ENCODE assay signal across 32 mouse cellular contexts in the genomic region with DNA sequence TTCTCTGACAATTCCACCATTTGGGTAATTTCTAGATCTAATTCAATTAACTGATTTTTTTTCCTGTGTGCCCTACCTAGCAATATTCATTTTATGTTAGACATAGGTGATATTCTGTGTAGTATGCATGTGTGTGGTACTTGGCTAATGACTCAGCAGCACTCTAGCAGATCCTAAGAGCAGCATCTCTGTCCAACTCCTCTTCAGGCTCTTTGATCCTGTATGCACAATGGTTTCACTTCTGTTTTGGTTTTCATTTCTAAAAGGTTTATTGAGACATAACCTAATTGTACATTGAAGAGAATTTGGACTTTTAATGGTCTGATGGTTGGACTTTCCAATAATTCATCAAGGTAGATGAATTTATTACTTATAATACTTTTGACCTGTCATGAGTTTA.
"Had no signal": no experiment of that assay in that cellular context is flagged by ENCODE, and none has a peak within 500 bp of the region (broad histone marks: within the 10 kb centered on the region; RNA-seq: fewer than 3 reads in every experiment).

No protein-coding gene starts in this region.

- ATAC-seq: liver, embryonic 12.5 days; liver, postnatal 0 days; lung, postnatal 0 days; midbrain, embryonic 13.5 days; midbrain, embryonic 15.5 days; midbrain, embryonic 16.5 days had no signal

- H3K4me1 ChIP-seq: limb, embryonic 15.5 days; liver, embryonic 12.5 days; liver, embryonic 13.5 days; liver, embryonic 15.5 days; lung, embryonic 15.5 days; megakaryocyte, embryonic 14.5 days; midbrain, embryonic 10.5 days; midbrain, embryonic 12.5 days; midbrain, embryonic 13.5 days; midbrain, embryonic 15.5 days; neural tube, embryonic 12.5 days had no signal

- H3K27ac ChIP-seq: limb, embryonic 10.5 days; limb, embryonic 12.5 days; limb, embryonic 13.5 days; limb, embryonic 15.5 days; liver, embryonic 12.5 days; liver, embryonic 13.5 days; liver, embryonic 14.5 days; liver, embryonic 15.5 days; lung, embryonic 15.5 days; macrophage; midbrain, embryonic 10.5 days; midbrain, embryonic 12.5 days; midbrain, embryonic 13.5 days; midbrain, embryonic 15.5 days; neural tube, embryonic 12.5 days had no signal

- H3K36me3 ChIP-seq: limb, embryonic 10.5 days; limb, embryonic 12.5 days; limb, embryonic 13.5 days; limb, embryonic 15.5 days; liver, embryonic 12.5 days; liver, embryonic 13.5 days; liver, embryonic 15.5 days; lung, embryonic 15.5 days; midbrain, embryonic 10.5 days; midbrain, embryonic 12.5 days; midbrain, embryonic 13.5 days; midbrain, embryonic 15.5 days; neural tube, embryonic 12.5 days had no signal

- DNase-seq: left cerebral cortex, postnatal 4 days; liver; liver, embryonic 13.5 days; liver, postnatal 0 days; lung, adult 18-20 months; lung, adult 2 months; lung, embryonic 14.5 days; lung, postnatal 10 days; lung, postnatal 14 days; lung, postnatal 36 days; lung, postnatal 4 days; midbrain, embryonic 14.5 days had no signal

- H3K4me2 ChIP-seq: limb, embryonic 12.5 days; limb, embryonic 13.5 days; limb, embryonic 15.5 days; liver, embryonic 11.5 days; liver, embryonic 12.5 days; liver, embryonic 13.5 days; liver, embryonic 15.5 days; lung, embryonic 14.5 days; lung, embryonic 15.5 days; midbrain, embryonic 11.5 days; midbrain, embryonic 12.5 days; midbrain, embryonic 13.5 days; midbrain, embryonic 15.5 days; neural tube, embryonic 12.5 days had no signal

- H3K9ac ChIP-seq: limb, embryonic 12.5 days; limb, embryonic 13.5 days; limb, embryonic 15.5 days; liver, embryonic 12.5 days; liver, embryonic 13.5 days; liver, embryonic 14.5 days; liver, embryonic 15.5 days; liver, postnatal 0 days; lung, embryonic 14.5 days; lung, embryonic 15.5 days; midbrain, embryonic 12.5 days; midbrain, embryonic 13.5 days; midbrain, embryonic 15.5 days; neural tube, embryonic 12.5 days had no signal

- H3K9me3 ChIP-seq: limb, embryonic 10.5 days; limb, embryonic 12.5 days; limb, embryonic 13.5 days; limb, embryonic 15.5 days; liver, embryonic 12.5 days; liver, embryonic 13.5 days; liver, embryonic 15.5 days; lung, embryonic 15.5 days; midbrain, embryonic 10.5 days; midbrain, embryonic 12.5 days; midbrain, embryonic 13.5 days; midbrain, embryonic 15.5 days; neural tube, embryonic 12.5 days had no signal

- H3K4me3 ChIP-seq: limb, embryonic 10.5 days; limb, embryonic 12.5 days; limb, embryonic 13.5 days; limb, embryonic 15.5 days; liver, embryonic 12.5 days; liver, embryonic 13.5 days; liver, embryonic 15.5 days; lung, embryonic 15.5 days; megakaryocyte, embryonic 14.5 days; midbrain, embryonic 10.5 days; midbrain, embryonic 12.5 days; midbrain, embryonic 13.5 days; midbrain, embryonic 15.5 days; myocyte; neural tube, embryonic 12.5 days had no signal

- H3K27me3 ChIP-seq: limb, embryonic 12.5 days; limb, embryonic 13.5 days; limb, embryonic 15.5 days; liver, embryonic 12.5 days; liver, embryonic 13.5 days; liver, embryonic 15.5 days; lung, embryonic 15.5 days; megakaryocyte, embryonic 14.5 days; midbrain, embryonic 12.5 days; midbrain, embryonic 13.5 days; midbrain, embryonic 15.5 days; neural tube, embryonic 12.5 days had no signal
